Mouse (Mus musculus) MEL (cell line): ENCODE data around the gene Dapk3. TPM values are rescaled to one million over a fixed set of nuclear protein-coding genes. Genes with fewer than 3 reads are reported as not detected.

ENCODE experiments used
- DNase-seq: peaks from one replicate; pipeline ENCODE4 v3.0.0; 2011; ENCODE audit warnings: low read depth, low spot score
- H3K27ac ChIP-seq: 2 replicates; pipeline ENCODE4 v1.5.1; 2012; ENCODE audit warnings: low read depth, mild to moderate bottlenecking, control low read depth, low read length, moderate library complexity; ENCODE audit not compliant: control insufficient read depth
- H3K27me3 ChIP-seq, 2 experiments: fragments of 150-350 bp in 1 of 2; sonication (generic) in 1 of 2; 2 replicates each; pipeline ENCODE4 v1.6.1; 2012; ENCODE audit warnings: low read length in 2 of 2, mild to moderate bottlenecking in 2 of 2, improper control_type of control experiment in 1 of 2, moderate library complexity in 1 of 2; ENCODE audit not compliant: insufficient read depth in 2 of 2, control insufficient read depth in 1 of 2
- H3K36me3 ChIP-seq, 2 experiments: 2 replicates each; pipeline ENCODE4 v1.6.1; 2012 to 2014; ENCODE audit warnings: low read length in 2 of 2, improper control_type of control experiment in 1 of 2, inconsistent platforms in 1 of 2, mild to moderate bottlenecking in 1 of 2; ENCODE audit not compliant: insufficient read depth in 2 of 2, control insufficient read depth in 1 of 2
- H3K4me1 ChIP-seq, 2 experiments: fragments of 150-350 bp in 1 of 2; sonication (generic) in 1 of 2; 2 replicates each; pipeline ENCODE4 v1.6.1; 2012; ENCODE audit warnings: low read length in 2 of 2, improper control_type of control experiment in 1 of 2, mild to moderate bottlenecking in 1 of 2; ENCODE audit not compliant: insufficient read depth in 2 of 2, control insufficient read depth in 1 of 2
- H3K4me3 ChIP-seq, 2 experiments: fragments of 150-350 bp in 1 of 2; sonication (generic) in 1 of 2; 2 replicates each; pipeline ENCODE4 v1.5.1; 2012; ENCODE audit warnings: low read depth in 2 of 2, low read length in 2 of 2, mild to moderate bottlenecking in 2 of 2, moderate library complexity in 2 of 2, control low read depth in 1 of 2, improper control_type of control experiment in 1 of 2; ENCODE audit not compliant: control insufficient read depth in 1 of 2, insufficient read depth in 1 of 2
- H3K79me2 ChIP-seq: 2 replicates; pipeline ENCODE4 v1.6.1; 2012; ENCODE audit warnings: mild to moderate bottlenecking, low read length, moderate library complexity; ENCODE audit not compliant: control insufficient read depth, poor library complexity, insufficient read depth
- H3K9ac ChIP-seq: 2 replicates; pipeline ENCODE4 v1.6.1; 2012; ENCODE audit warnings: low read depth, mild to moderate bottlenecking, control low read depth, low read length, moderate library complexity; ENCODE audit not compliant: control insufficient read depth, poor library complexity, severe bottlenecking
- H3K9me3 ChIP-seq: fragments of 150-350 bp; sonication (generic); replicated peaks from 2 replicates; pipeline ENCODE4 v1.6.1; 2012; ENCODE audit warnings: mild to moderate bottlenecking, low read length, improper control_type of control experiment, moderate library complexity; ENCODE audit not compliant: insufficient read depth
- CTCF ChIP-seq, 3 experiments: IDR thresholded peaks in 2 of 3; conservative IDR thresholded peaks in 1 of 3; 2 replicates each; pipeline ENCODE4 v1.5.1; 2011 to 2012; ENCODE audit warnings: low read length in 3 of 3, low read depth in 2 of 3, mild to moderate bottlenecking in 2 of 3, improper control_type of control experiment in 1 of 3, inconsistent platforms in 1 of 3, mixed read lengths in 1 of 3, moderate library complexity in 1 of 3; ENCODE audit not compliant: control insufficient read depth in 1 of 3, insufficient read depth in 1 of 3, poor library complexity in 1 of 3, severe bottlenecking in 1 of 3
- E2F4 ChIP-seq: IDR thresholded peaks from 2 replicates; pipeline ENCODE4 v1.6.1; 2011; ENCODE audit warnings: low read depth, low read length, improper control_type of control experiment, borderline replicate concordance
- ELF1 ChIP-seq: IDR thresholded peaks from 2 replicates; pipeline ENCODE4 v1.6.1; 2014; ENCODE audit warnings: low read depth, mild to moderate bottlenecking, inconsistent platforms, low read length, improper control_type of control experiment, moderate library complexity
- EP300 ChIP-seq, 2 experiments: IDR thresholded peaks; 2 replicates each; pipeline ENCODE4 v1.6.1; 2011; ENCODE audit warnings: improper control_type of control experiment in 2 of 2, low read length in 2 of 2, low read depth in 1 of 2, mild to moderate bottlenecking in 1 of 2
- HCFC1 ChIP-seq: IDR thresholded peaks from 2 replicates; pipeline ENCODE4 v1.6.1; 2012; ENCODE audit warnings: low read depth, mild to moderate bottlenecking, inconsistent platforms, low read length, improper control_type of control experiment, moderate library complexity
- MAFK ChIP-seq: IDR thresholded peaks from 2 replicates; pipeline ENCODE4 v1.6.1; 2011; ENCODE audit warnings: low read depth, mild to moderate bottlenecking, low read length, improper control_type of control experiment, borderline replicate concordance
- MAZ ChIP-seq: IDR thresholded peaks from 2 replicates; pipeline ENCODE4 v1.6.1; 2012; ENCODE audit warnings: low read depth, mild to moderate bottlenecking, inconsistent platforms, low read length, improper control_type of control experiment
- MYB ChIP-seq: IDR thresholded peaks from 2 replicates; pipeline ENCODE4 v1.6.1; 2011; ENCODE audit warnings: mild to moderate bottlenecking, low read depth, low read length, improper control_type of control experiment
- MYC ChIP-seq: IDR thresholded peaks from 2 replicates; pipeline ENCODE4 v1.6.1; 2011; ENCODE audit warnings: low read depth, mild to moderate bottlenecking, low read length, improper control_type of control experiment, moderate library complexity
- POLR2A ChIP-seq, 2 experiments: IDR thresholded peaks; 2 replicates each; pipeline ENCODE4 v1.6.1; 2011 to 2012; ENCODE audit warnings: low read length in 2 of 2, mild to moderate bottlenecking in 2 of 2, control low read depth in 1 of 2, improper control_type of control experiment in 1 of 2, low read depth in 1 of 2, moderate library complexity in 1 of 2; ENCODE audit not compliant: control insufficient read depth in 1 of 2, insufficient read depth in 1 of 2, poor library complexity in 1 of 2
- POLR2AphosphoS2 ChIP-seq: IDR thresholded peaks from 2 replicates; pipeline ENCODE4 v1.6.1; 2011; ENCODE audit warnings: low read length, improper control_type of control experiment
- SMC3 ChIP-seq: IDR thresholded peaks from 2 replicates; pipeline ENCODE4 v1.6.1; 2011; ENCODE audit warnings: low read depth, low read length, improper control_type of control experiment
- TBP ChIP-seq: IDR thresholded peaks from 2 replicates; pipeline ENCODE4 v1.8.0; 2011; ENCODE audit warnings: low read depth, low read length, improper control_type of control experiment
- USF1 ChIP-seq: IDR thresholded peaks from 2 replicates; pipeline ENCODE4 v1.6.1; 2014; ENCODE audit warnings: low read depth, mild to moderate bottlenecking, inconsistent platforms, low read length, improper control_type of control experiment, moderate library complexity
- ZKSCAN1 ChIP-seq: IDR thresholded peaks from 2 replicates; pipeline ENCODE4 v1.6.1; 2012; ENCODE audit warnings: low read depth, mild to moderate bottlenecking, inconsistent platforms, low read length, improper control_type of control experiment, moderate library complexity
- ZNF384 ChIP-seq: IDR thresholded peaks from 2 replicates; pipeline ENCODE4 v1.6.1; 2012; ENCODE audit warnings: low read depth, mild to moderate bottlenecking, inconsistent platforms, low read length, improper control_type of control experiment
- polyA plus RNA-seq, 2 experiments: library from polyadenylated mRNA; stranded (reverse) in 1 of 2; unstranded in 1 of 2; fragments of >175 nt in 1 of 2; fragments of >200 nt in 1 of 2; gene quantifications; 2 replicates each; pipeline versions ENCODE4 v1.2.1 to v1.2.4; 2012; ENCODE audit warnings: low replicate concordance in 2 of 2, low read depth in 1 of 2; ENCODE audit not compliant: insufficient read length in 2 of 2, insufficient read depth in 1 of 2, missing spikeins in 1 of 2
- total RNA-seq: library from RNA; depleted of rRNA; stranded (reverse); fragments of 300-350 nt; gene quantifications from 2 replicates; pipeline ENCODE4 v1.2.3, GENCODE M21; 2012

The Dapk3 gene
- total and polyA plus RNA-seq, 3 experiments, result 42.3 to 79.1 TPM; not detected in 1

DNA sequence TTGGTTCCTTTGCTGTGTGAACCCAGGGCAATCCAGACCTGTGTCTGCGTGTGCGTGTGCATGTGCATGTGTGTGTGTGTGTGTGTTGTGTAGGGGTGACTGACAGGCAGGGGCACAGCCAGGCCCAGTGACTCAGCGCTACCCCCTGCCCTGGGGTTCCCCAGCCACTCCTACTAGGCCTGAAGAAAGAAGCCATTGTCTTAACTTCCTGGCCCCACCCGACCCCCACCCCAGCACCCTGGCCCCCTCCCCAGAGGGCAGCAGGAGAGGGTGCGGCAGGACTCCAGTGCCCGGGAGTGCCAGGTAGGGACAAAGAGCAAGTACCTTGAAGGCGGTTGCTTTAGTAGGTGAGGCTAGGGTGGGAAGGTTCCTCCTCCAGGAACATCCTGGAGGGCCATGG, 37.0 kb upstream of the Dapk3 start:
- H3K9ac ChIP-seq, result no peak overlapping the region
- no peak for DNase-seq
- H3K9me3 ChIP-seq, result no peaks in the 10 kb centered on the region
- 0 out of 4 replicates have a peak, but pooled peaks cover 0 to 2% of the 10 kb centered on the region in 2 experiments for H3K4me1 ChIP-seq
- no peak overlapping the region for H3K27ac ChIP-seq
- peaks cover 5 to 17% of the 10 kb centered on the region in 2 experiments for H3K36me3 ChIP-seq
- TF ChIP-seq E2F4 (no peak), MYB (no peak), POLR2AphosphoS2 (no peak), HCFC1 (no peak), MAZ (no peak), EP300 (IDR thresholded peaks at IDR 0.05; ENCODE audit: low read depth in 1 of 2, low read length in 2 of 2) (no peak), ZKSCAN1 (no peak), ELF1 (no peak), MAFK (no peak), USF1 (no peak), MYC (no peak)
- H3K27me3 ChIP-seq, result no peaks in the 10 kb centered on the region
- peaks cover 65% of the 10 kb centered on the region for H3K79me2 ChIP-seq
- no peak overlapping the region for H3K4me3 ChIP-seq

DNA sequence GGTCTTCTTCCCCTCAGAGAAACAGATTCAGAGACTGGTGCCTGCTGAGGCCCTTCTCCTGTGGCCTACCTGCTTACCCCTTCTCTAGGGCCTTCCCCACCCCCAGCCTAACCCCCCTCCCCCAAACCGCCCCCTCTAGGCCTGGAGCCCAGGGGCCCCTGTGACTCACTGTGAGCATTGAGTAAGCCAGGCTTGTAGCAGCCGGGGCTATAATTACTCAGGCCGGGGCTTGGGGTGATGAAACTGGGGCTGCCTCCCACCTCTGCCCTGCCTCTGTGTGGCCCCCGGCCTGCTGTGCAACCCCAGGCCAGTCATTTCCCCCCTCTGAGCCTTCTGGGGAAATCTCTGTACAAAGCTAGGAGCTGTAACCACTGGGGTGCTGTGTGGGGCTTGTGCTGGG, 36.5 kb upstream of the Dapk3 start:
- Histone ChIP-seq H3K4me3 (no peak overlapping the region), H3K79me2 (peaks cover 60% of the 10 kb centered on the region), H3K9ac (no peak overlapping the region), H3K27me3 (no peaks in the 10 kb centered on the region), H3K27ac (no peak overlapping the region), H3K9me3 (no peaks in the 10 kb centered on the region), H3K36me3 (peaks cover 4 to 17% of the 10 kb centered on the region in 2 experiments), H3K4me1 (0 out of 4 replicates have a peak, but pooled peaks cover 0 to 2% of the 10 kb centered on the region in 2 experiments)
- TF ChIP-seq CTCF (IDR thresholded peaks at IDR 0.05 in 2 of 3, conservative IDR thresholded peaks at IDR 0.05 in 1 of 3; ENCODE audit: control insufficient read depth in 1 of 3, insufficient read depth in 1 of 3, low read depth in 2 of 3, low read length in 3 of 3, poor library complexity in 1 of 3, severe bottlenecking in 1 of 3) (no peak), ZKSCAN1 (no peak), TBP (no peak)
- DNase-seq, result no peak

DNA sequence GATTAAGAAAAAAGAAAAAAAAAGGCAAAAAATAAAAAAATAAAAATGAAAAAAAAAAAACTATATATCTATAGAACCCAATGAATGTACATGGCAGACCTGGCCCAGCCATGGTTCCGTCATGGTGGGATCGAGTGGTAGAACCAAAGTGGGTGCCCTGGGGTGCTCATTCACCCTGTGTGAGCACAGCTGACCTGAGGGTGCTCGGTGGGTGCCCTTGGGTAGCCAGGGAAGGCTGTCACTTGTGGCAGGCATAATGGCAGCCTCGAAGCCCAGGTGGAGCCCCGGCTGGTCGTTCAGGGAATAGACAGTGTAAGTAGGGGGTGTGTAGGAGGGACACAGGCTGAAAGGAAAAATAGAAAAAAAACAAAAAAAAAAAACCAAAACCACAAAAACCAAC, 31.5 kb upstream of the Dapk3 start:
- Histone ChIP-seq H3K27me3 (no peaks in the 10 kb centered on the region), H3K4me1 (no peaks in the 10 kb centered on the region)
- DNase-seq, result no peak

More for the DNA sequence above, 31.5 kb upstream of the Dapk3 start:
- Histone ChIP-seq H3K9me3 (no peaks in the 10 kb centered on the region), H3K4me3 (no peak overlapping the region), H3K79me2 (peaks cover 14% of the 10 kb centered on the region), H3K36me3 (peaks cover 0 to 13% of the 10 kb centered on the region in 2 experiments; a peak in 2 of 4 replicates), H3K9ac (no peak overlapping the region), H3K27ac (no peak overlapping the region)
- peak in 1 of 2 experiments; percentile 37; a peak in 1 of 4 replicates for TF ChIP-seq POLR2A (IDR thresholded peaks at IDR 0.05; ENCODE audit: control insufficient read depth in 1 of 2, insufficient read depth in 1 of 2, low read depth in 1 of 2, low read length in 2 of 2, poor library complexity in 1 of 2)
- 0 out of 2 replicates have a peak, but pooled peaks have one; percentile 25 for TF ChIP-seq ZNF384
- TF ChIP-seq SMC3, result no peak
- TF ChIP-seq MAZ, result no peak
- TF ChIP-seq, all 39 proteins: peak for 2
